Mouse (Mus musculus) liver, embryonic 14.5 days (tissue): Measurements from ENCODE around the gene Hmcn2. TPM values are rescaled to one million over a fixed set of nuclear protein-coding genes. Genes with fewer than 3 reads are reported as not detected.

Source experiments
- ATAC-seq: fragments of 200-750 bp; cut with Nextera tagmentation; 2 replicates; pipeline ENCODE4 v1.8.0; 2017; ENCODE audit warnings: moderate number of reproducible peaks, mild to moderate bottlenecking, moderate library complexity; ENCODE audit not compliant: insufficient read depth
- DNase-seq, 3 experiments: peaks; one replicate each; pipeline ENCODE4 v3.0.0-alpha.2; 2012 to 2013; ENCODE audit warnings: low read depth in 3 of 3, low spot score in 3 of 3
- H3K27ac ChIP-seq: fragments of 300-500 bp; sonication (generic); 2 replicates; pipeline ENCODE4 v1.5.1; 2014; ENCODE audit warnings: moderate library complexity, mild to moderate bottlenecking, control low read depth, inconsistent platforms
- H3K27me3 ChIP-seq: fragments of 300-500 bp; sonication (generic); 2 replicates; pipeline ENCODE4 v1.6.1; 2014; ENCODE audit warnings: mild to moderate bottlenecking, low read length, moderate library complexity; ENCODE audit not compliant: control insufficient read depth, insufficient read depth
- H3K36me3 ChIP-seq: fragments of 300-500 bp; sonication (generic); replicated peaks from 2 replicates; pipeline ENCODE4 v1.6.1; 2014; ENCODE audit warnings: low read depth; ENCODE audit not compliant: control insufficient read depth, insufficient read depth
- H3K4me1 ChIP-seq, 2 experiments: fragments of 200-500 bp in 1 of 2; fragments of 300-500 bp in 1 of 2; sonication (generic) in 1 of 2; replicated peaks; 2 replicates each; pipeline ENCODE4 v1.6.1; 2012 to 2014; ENCODE audit warnings: antibody characterized with exemption in 1 of 2, inconsistent platforms in 1 of 2, low read length in 1 of 2; ENCODE audit not compliant: control insufficient read depth in 2 of 2, insufficient read depth in 2 of 2
- H3K4me2 ChIP-seq: fragments of 300-500 bp; sonication (generic); 2 replicates; pipeline ENCODE4 v1.6.1; 2014; ENCODE audit warnings: low read depth, mild to moderate bottlenecking, control low read depth, moderate library complexity
- H3K4me3 ChIP-seq, 2 experiments: fragments of 200-500 bp in 1 of 2; fragments of 300-500 bp in 1 of 2; sonication (generic) in 1 of 2; 2 replicates each; pipeline ENCODE4 v1.5.1; 2012 to 2014; ENCODE audit warnings: low read depth in 2 of 2, low read length in 2 of 2, mild to moderate bottlenecking in 2 of 2, control low read depth in 1 of 2, inconsistent platforms in 1 of 2, moderate library complexity in 1 of 2; ENCODE audit not compliant: insufficient read depth in 1 of 2
- H3K9ac ChIP-seq: fragments of 300-500 bp; sonication (generic); replicated peaks from 2 replicates; pipeline ENCODE4 v1.6.1; 2014; ENCODE audit warnings: mild to moderate bottlenecking, control low read depth, moderate library complexity
- H3K9me3 ChIP-seq: fragments of 300-500 bp; sonication (generic); 2 replicates; pipeline ENCODE4 v1.6.1; 2016; ENCODE audit warnings: low read length, mixed read lengths; ENCODE audit not compliant: control insufficient read depth
- CTCF ChIP-seq: IDR thresholded peaks from 2 replicates; pipeline ENCODE4 v1.5.1; 2016; ENCODE audit warnings: antibody characterized with exemption, low read depth, control low read depth
- EP300 ChIP-seq: IDR thresholded peaks from 2 replicates; pipeline ENCODE4 v1.6.1; 2016; ENCODE audit warnings: antibody characterized with exemption, low read depth
- WGBS: fragments of 180-500 bp; shearing (Covaris S2); extraction: QIAGEN DNeasy Blood & Tissue Kit; methylation state at CpG from one replicate; pipeline ENCODE4 v1.1.7; 2014; ENCODE audit not compliant: insufficient replicate concordance; 5-methylcytosine and 5-hydroxymethylcytosine counted together
- polyA plus RNA-seq, 2 experiments: library from polyadenylated mRNA; depleted of rRNA in 1 of 2; stranded (reverse) in 1 of 2; unstranded in 1 of 2; fragments of >200 nt; fragmentation: Nextera tagmentation in 1 of 2; extraction: Ambion mirVana in 1 of 2; gene quantifications; 2 replicates each; pipeline versions ENCODE4 v1.2.1 to v1.2.3; 2012 to 2014

Hmcn2 gene
- polyA plus RNA-seq, 2 experiments: 0.10 to 0.27 TPM

DNA sequence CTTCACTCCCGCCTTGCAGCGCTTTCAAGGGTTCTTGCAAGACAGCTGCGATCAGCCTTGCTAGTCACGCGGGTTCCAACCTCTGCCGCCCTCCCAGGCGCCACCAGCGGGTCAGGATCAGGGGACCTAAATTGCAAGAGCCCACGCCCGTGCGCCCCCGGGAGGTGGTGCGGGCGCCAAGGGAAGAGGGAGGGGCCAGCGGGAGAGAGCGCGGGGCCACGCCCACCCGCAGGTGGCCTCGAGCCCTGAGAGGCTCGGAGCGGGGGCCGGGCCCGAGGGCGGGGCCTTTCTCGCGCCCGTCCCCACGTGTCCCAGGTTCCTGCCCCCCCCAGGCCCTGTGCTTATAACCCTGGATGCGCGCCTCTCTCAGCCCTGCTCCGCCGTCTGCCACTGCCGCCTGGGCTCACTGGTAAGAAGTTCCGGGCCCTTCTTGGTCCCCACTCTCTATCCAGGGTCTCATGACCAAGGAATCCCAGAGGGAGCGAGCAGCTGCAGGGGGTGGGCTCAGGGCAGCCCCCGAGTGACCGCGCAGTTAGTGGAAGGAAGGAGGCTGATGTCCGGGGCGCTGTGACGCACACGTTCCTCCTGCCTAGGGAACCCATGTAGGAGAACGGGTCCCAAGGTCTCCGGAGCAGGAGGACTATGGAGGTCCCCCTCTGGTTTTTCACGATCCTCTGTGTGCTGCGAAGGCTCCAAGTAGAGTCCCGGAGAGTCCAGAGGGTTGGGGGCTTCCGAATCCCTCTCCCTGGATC is 155.9 kb downstream of the Hmcn2 start, which contains the start of gene Ass1:
Gene Ass1, plus strand, starts transcription at position 277 of the 752 bp plus-strand sequence.
- H3K4me2 ChIP-seq: peak within 1 kb of the TSS; percentile 68
- H3K4me1 ChIP-seq: peaks cover 0 to under 1% of the 10 kb centered on the region in 2 experiments; a peak in 2 of 4 replicates
- no peak within 1 kb of the TSS for H3K27ac ChIP-seq
- peak within 1 kb of the TSS; percentile 25 for H3K9ac ChIP-seq
- TF ChIP-seq EP300 (no peak), CTCF (peak; percentile 44)
- ATAC-seq: peak; percentile 84
- no peaks in the 10 kb centered on the region for H3K36me3 ChIP-seq
- no peaks in the 10 kb centered on the region for H3K9me3 ChIP-seq
- DNase-seq: peak; percentile 56 to 61 (median 58)
- H3K4me3 ChIP-seq: peak within 1 kb of the TSS; percentile 44 to 65
- under 1% methylated on average over 49 of the region's 49 CpGs for WGBS
- no peaks in the 10 kb centered on the region; the same call in 1 of the 2 replicates for H3K27me3 ChIP-seq

DNA sequence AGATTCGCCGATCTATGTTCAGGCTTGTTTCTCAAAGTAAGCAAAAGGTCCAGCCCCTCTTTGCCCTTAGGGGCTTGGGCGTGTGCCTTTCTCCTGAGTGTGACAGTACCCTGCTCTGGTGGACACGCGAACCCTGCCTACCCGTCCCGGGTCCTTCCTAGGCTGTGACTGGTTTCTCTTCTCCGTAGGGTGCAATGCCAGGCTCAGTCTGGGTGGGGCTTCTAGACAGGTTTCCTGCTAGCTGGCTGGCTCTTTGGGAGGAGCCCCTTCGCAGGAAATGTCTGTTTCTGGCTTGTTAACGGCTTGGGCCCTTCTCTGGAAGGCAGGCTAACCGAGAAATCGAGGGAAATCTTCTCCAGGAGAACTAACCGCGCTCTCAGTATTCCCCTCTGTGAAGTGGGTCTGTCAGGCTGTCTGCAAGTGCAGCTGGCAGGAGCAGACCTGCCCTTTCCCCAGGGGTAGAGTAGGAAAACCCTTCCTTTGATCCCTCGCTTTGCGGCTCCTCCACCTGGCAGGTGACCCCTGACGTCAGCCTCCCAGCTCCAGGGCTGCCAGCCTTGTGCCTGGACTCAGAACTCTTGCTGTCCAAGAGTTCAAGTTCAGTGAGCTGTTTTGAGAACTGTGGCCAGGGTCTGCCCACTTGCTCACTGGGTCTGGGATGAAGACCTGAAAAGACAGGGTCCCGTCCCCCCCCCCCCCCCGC is 156.6 kb downstream of the Hmcn2 start:
- no peak for DNase-seq
- peak overlapping the region; percentile 25 for H3K9ac ChIP-seq
- H3K36me3 ChIP-seq: no peaks in the 10 kb centered on the region
- H3K27me3 ChIP-seq: no peaks in the 10 kb centered on the region; the same call in 1 of the 2 replicates
- no peaks in the 10 kb centered on the region for H3K9me3 ChIP-seq
- peak overlapping the region; percentile 44 to 65 for H3K4me3 ChIP-seq
- H3K27ac ChIP-seq: no peak overlapping the region
- H3K4me2 ChIP-seq: peak overlapping the region; percentile 68
- H3K4me1 ChIP-seq: no peaks in the 10 kb centered on the region; a peak in 2 of 4 replicates
- ATAC-seq: no peak
- TF ChIP-seq CTCF (no peak), EP300 (no peak)
- 4% methylated on average over 18 of the region's 19 CpGs for WGBS

DNA sequence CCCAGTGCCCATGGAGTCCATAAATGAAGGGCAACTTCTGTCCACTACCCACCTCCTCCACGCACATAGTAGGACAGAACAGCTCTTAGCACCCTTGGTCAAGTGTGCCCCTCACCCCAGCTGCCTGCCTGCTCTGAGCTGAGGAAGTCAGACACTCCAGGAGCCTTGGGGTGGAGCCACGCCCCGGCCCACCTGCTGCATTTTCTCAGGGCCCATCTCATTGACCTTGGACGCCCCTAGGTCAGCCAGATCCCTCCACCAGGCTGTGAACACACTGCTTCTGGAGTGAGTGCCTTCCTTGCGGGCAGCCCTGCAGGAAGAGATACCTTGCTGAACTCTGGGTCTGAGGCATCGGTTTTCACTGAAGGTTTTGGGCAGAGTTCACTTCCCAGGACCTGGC is 157.4 kb downstream of the Hmcn2 start:
- Histone ChIP-seq H3K4me2 (peak overlapping the region; percentile 68), H3K4me3 (no peak overlapping the region), H3K9me3 (no peaks in the 10 kb centered on the region), H3K27ac (no peak overlapping the region), H3K36me3 (no peaks in the 10 kb centered on the region), H3K4me1 (no peaks in the 10 kb centered on the region; a peak in 2 of 4 replicates), H3K27me3 (no peaks in the 10 kb centered on the region; the same call in 1 of the 2 replicates), H3K9ac (no peak overlapping the region)
- DNase-seq: no peak
- ATAC-seq: no peak
- TF ChIP-seq EP300 (no peak), CTCF (no peak)
- 36% methylated on average over 6 of the region's 6 CpGs for WGBS

DNA sequence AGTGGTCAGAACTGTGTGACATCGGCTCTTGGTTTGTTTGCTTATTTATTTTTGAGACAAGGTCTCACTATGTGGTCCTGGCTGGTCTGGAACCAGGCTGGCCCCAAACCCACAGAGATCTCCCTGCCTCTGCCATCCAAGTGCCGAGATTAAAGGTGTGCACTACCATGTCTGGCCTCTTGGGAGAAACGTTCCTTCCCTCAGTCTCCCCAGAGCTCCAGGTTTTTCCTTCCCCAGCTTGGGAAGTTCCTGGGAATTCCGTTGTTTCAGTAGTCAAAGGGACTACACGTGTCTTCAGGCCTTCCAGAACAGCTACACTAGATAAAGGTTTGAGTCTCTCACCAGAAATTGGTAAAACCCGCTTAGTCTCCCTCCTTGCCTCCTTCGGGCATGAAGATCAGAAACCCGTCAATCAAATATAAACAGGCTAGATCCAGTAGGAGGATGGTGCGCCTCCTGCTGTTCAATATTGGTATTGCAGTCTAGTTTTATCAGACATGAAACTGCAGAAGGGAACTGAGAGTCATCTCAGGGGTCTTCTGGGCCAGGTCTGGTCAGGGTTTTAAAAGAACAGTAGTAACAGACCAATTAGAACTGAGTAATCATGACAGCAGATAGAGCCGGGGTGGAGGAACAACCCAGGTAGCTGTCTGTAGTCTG is 158.3 kb downstream of the Hmcn2 start:
- ATAC-seq: no peak
- WGBS: 34% methylated on average over 10 of the region's 10 CpGs
- H3K27ac ChIP-seq: no peak overlapping the region
- H3K4me2 ChIP-seq: no peak overlapping the region
- H3K36me3 ChIP-seq: no peaks in the 10 kb centered on the region
- H3K9ac ChIP-seq: no peak overlapping the region
- no peak overlapping the region for H3K4me3 ChIP-seq
- H3K27me3 ChIP-seq: no peaks in the 10 kb centered on the region; the same call in 1 of the 2 replicates
- peak in 1 of 3 experiments; percentile 38 for DNase-seq
- no peaks in the 10 kb centered on the region for H3K9me3 ChIP-seq
- peak; percentile 87 for TF ChIP-seq CTCF
- TF ChIP-seq EP300: no peak
- H3K4me1 ChIP-seq: no peaks in the 10 kb centered on the region; a peak in 2 of 4 replicates

DNA sequence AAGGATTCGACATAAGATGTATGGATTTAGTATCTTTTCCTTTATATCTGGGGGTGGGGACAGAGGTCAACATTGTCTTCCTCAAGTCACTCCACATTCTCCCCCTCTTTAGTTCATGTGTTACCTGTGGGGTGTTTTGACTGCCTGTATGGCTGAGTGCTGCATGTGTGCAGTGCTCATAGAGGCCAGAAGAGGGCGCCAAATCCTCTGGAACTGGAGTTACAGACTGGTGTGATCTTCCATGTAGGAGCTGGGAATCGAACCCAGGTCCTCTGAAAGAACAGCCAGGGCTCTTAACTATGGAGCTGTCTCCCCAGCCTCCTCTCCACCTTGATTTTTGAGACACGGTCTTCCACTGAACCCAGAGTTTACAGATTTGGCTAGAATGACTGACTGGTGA is 159.7 kb downstream of the Hmcn2 start:
- 52% methylated on average over 4 of the region's 4 CpGs for WGBS
- Histone ChIP-seq H3K4me3 (no peak overlapping the region), H3K9me3 (no peaks in the 10 kb centered on the region), H3K36me3 (no peaks in the 10 kb centered on the region), H3K27ac (no peak overlapping the region), H3K9ac (no peak overlapping the region), H3K4me1 (no peaks in the 10 kb centered on the region; a peak in 2 of 4 replicates), H3K27me3 (no peaks in the 10 kb centered on the region; the same call in 1 of the 2 replicates), H3K4me2 (no peak overlapping the region)
- TF ChIP-seq EP300 (no peak), CTCF (peak; percentile 79)
- no peak for DNase-seq
- ATAC-seq: no peak
